Mouse (Mus musculus): ENCODE results near the gene Rpl3l. TPM values are rescaled to one million over a fixed set of nuclear protein-coding genes. Genes with fewer than 3 reads are reported as not detected.

The Rpl3l gene
- total RNA-seq, 1 experiment = 0.67 TPM

- Histone ChIP-seq H3K9ac (ENCODE audit: insufficient read depth, low read depth, low read length, poor library complexity, severe bottlenecking) (no peak overlapping the region), H3K4me3 (ENCODE audit: insufficient read depth in 1 of 2, low read depth in 1 of 2, low read length in 2 of 2, poor library complexity in 1 of 2, severe bottlenecking in 1 of 2) (no peak overlapping the region), H3K9me3 (ENCODE audit: control insufficient read depth, insufficient read depth, low read depth, low read length) (no peaks in the 10 kb centered on the region), H3K27ac (ENCODE audit: insufficient read depth, low read depth, low read length, poor library complexity, severe bottlenecking) (no peak overlapping the region), H3K36me3 (ENCODE audit: control insufficient read depth, insufficient read depth, low read length, poor library complexity, severe bottlenecking) (no peaks in the 10 kb centered on the region), H3K4me1 (ENCODE audit: control insufficient read depth in 2 of 2, insufficient read depth in 2 of 2, low read length in 2 of 2, poor library complexity in 1 of 2) (peaks cover 0 to 7% of the 10 kb centered on the region in 2 experiments; a peak in 1 of 4 replicates)
- TF ChIP-seq HCFC1 (IDR thresholded peaks at IDR 0.05; ENCODE audit: borderline replicate concordance, insufficient read depth, low read length) (no peak), ZNF384 (IDR thresholded peaks at IDR 0.05; ENCODE audit: low read depth, low read length) (no peak), MAFK (IDR thresholded peaks at IDR 0.05; ENCODE audit: insufficient read depth, low read depth, low read length) (no peak), CHD2 (IDR thresholded peaks at IDR 0.05; ENCODE audit: low read depth, low read length) (no peak), ZC3H11A (IDR thresholded peaks at IDR 0.05; ENCODE audit: borderline replicate concordance, low read depth, low read length) (no peak)
- no peak for DNase-seq (ENCODE audit: low read depth, low spot score)
- in situ Hi-C loops (cut with MboI; ENCODE audit: low sequenced_read_pairs in 2 of 2, unreplicated experiment in 2 of 2) = no loop called here
Measured at GRCm38 (mm10) chr17:24744381-24744780, 16.8 kb downstream of the Rpl3l start.

GRCm38 (mm10) chr17:24745526-24746497 is 18.2 kb downstream of the Rpl3l start:
- in situ Hi-C loops (cut with MboI; ENCODE audit: low sequenced_read_pairs in 2 of 2, unreplicated experiment in 2 of 2) = no loop called here
- Histone ChIP-seq H3K9me3 (ENCODE audit: control insufficient read depth, insufficient read depth, low read depth, low read length) (no peaks in the 10 kb centered on the region), H3K9ac (ENCODE audit: insufficient read depth, low read depth, low read length, poor library complexity, severe bottlenecking) (no peak overlapping the region), H3K4me3 (ENCODE audit: insufficient read depth in 1 of 2, low read depth in 1 of 2, low read length in 2 of 2, poor library complexity in 1 of 2, severe bottlenecking in 1 of 2) (no peak overlapping the region), H3K27ac (ENCODE audit: insufficient read depth, low read depth, low read length, poor library complexity, severe bottlenecking) (no peak overlapping the region), H3K4me1 (ENCODE audit: control insufficient read depth in 2 of 2, insufficient read depth in 2 of 2, low read length in 2 of 2, poor library complexity in 1 of 2) (peaks cover 0 to 5% of the 10 kb centered on the region in 2 experiments; a peak in 1 of 4 replicates), H3K36me3 (ENCODE audit: control insufficient read depth, insufficient read depth, low read length, poor library complexity, severe bottlenecking) (no peaks in the 10 kb centered on the region)
- peak; percentile 85 for DNase-seq (ENCODE audit: low read depth, low spot score)
- no peak for TF ChIP-seq MAFK (IDR thresholded peaks at IDR 0.05; ENCODE audit: insufficient read depth, low read depth, low read length)
- TF ChIP-seq ZC3H11A (IDR thresholded peaks at IDR 0.05; ENCODE audit: borderline replicate concordance, low read depth, low read length) = peak; percentile 84

- no peak overlapping the region for H3K27ac ChIP-seq (ENCODE audit: insufficient read depth, low read depth, low read length, poor library complexity, severe bottlenecking)
- TF ChIP-seq MAFK (IDR thresholded peaks at IDR 0.05; ENCODE audit: insufficient read depth, low read depth, low read length) (no peak), CHD2 (IDR thresholded peaks at IDR 0.05; ENCODE audit: low read depth, low read length) (no peak), ZNF384 (IDR thresholded peaks at IDR 0.05; ENCODE audit: low read depth, low read length) (no peak), ZC3H11A (IDR thresholded peaks at IDR 0.05; ENCODE audit: borderline replicate concordance, low read depth, low read length) (no peak), HCFC1 (IDR thresholded peaks at IDR 0.05; ENCODE audit: borderline replicate concordance, insufficient read depth, low read length) (no peak)
Measured at GRCm38 (mm10) chr17:24746986-24747385, 19.4 kb downstream of the Rpl3l start.

GRCm38 (mm10) chr17:24751528-24751927 is 23.9 kb downstream of the Rpl3l start:
- H3K27ac ChIP-seq (ENCODE audit: insufficient read depth, low read depth, low read length, poor library complexity, severe bottlenecking) = no peak overlapping the region
- H3K4me1 ChIP-seq (ENCODE audit: control insufficient read depth in 2 of 2, insufficient read depth in 2 of 2, low read length in 2 of 2, poor library complexity in 1 of 2) = peaks cover 2 to 14% of the 10 kb centered on the region in 2 experiments; a peak in 3 of 4 replicates
- H3K4me3 ChIP-seq (ENCODE audit: insufficient read depth in 1 of 2, low read depth in 1 of 2, low read length in 2 of 2, poor library complexity in 1 of 2, severe bottlenecking in 1 of 2) = no peak overlapping the region
- DNase-seq (ENCODE audit: low read depth, low spot score) = no peak
- no peak overlapping the region for H3K9ac ChIP-seq (ENCODE audit: insufficient read depth, low read depth, low read length, poor library complexity, severe bottlenecking)
- no peaks in the 10 kb centered on the region for H3K9me3 ChIP-seq (ENCODE audit: control insufficient read depth, insufficient read depth, low read depth, low read length)
- H3K36me3 ChIP-seq (ENCODE audit: control insufficient read depth, insufficient read depth, low read length, poor library complexity, severe bottlenecking) = no peaks in the 10 kb centered on the region
- in situ Hi-C loops (cut with MboI; ENCODE audit: low sequenced_read_pairs in 2 of 2, unreplicated experiment in 2 of 2) = no loop called here
- no peak for TF ChIP-seq MAFK (IDR thresholded peaks at IDR 0.05; ENCODE audit: insufficient read depth, low read depth, low read length)
- no peak for TF ChIP-seq HCFC1 (IDR thresholded peaks at IDR 0.05; ENCODE audit: borderline replicate concordance, insufficient read depth, low read length)
- no peak for TF ChIP-seq CHD2 (IDR thresholded peaks at IDR 0.05; ENCODE audit: low read depth, low read length)
- TF ChIP-seq ZNF384 (IDR thresholded peaks at IDR 0.05; ENCODE audit: low read depth, low read length) = no peak
- TF ChIP-seq ZC3H11A (IDR thresholded peaks at IDR 0.05; ENCODE audit: borderline replicate concordance, low read depth, low read length) = no peak

More at GRCm38 (mm10) chr17:24746986-24747385, 19.4 kb downstream of the Rpl3l start:
- no peaks in the 10 kb centered on the region for H3K9me3 ChIP-seq (ENCODE audit: control insufficient read depth, insufficient read depth, low read depth, low read length)
- peaks cover 0 to 5% of the 10 kb centered on the region in 2 experiments; a peak in 1 of 4 replicates for H3K4me1 ChIP-seq (ENCODE audit: control insufficient read depth in 2 of 2, insufficient read depth in 2 of 2, low read length in 2 of 2, poor library complexity in 1 of 2)
- no peak overlapping the region for H3K9ac ChIP-seq (ENCODE audit: insufficient read depth, low read depth, low read length, poor library complexity, severe bottlenecking)
- in situ Hi-C loops (cut with MboI; ENCODE audit: low sequenced_read_pairs in 2 of 2, unreplicated experiment in 2 of 2) = no loop called here
- H3K4me3 ChIP-seq (ENCODE audit: insufficient read depth in 1 of 2, low read depth in 1 of 2, low read length in 2 of 2, poor library complexity in 1 of 2, severe bottlenecking in 1 of 2) = no peak overlapping the region
- H3K36me3 ChIP-seq (ENCODE audit: control insufficient read depth, insufficient read depth, low read length, poor library complexity, severe bottlenecking) = no peaks in the 10 kb centered on the region
- DNase-seq (ENCODE audit: low read depth, low spot score) = no peak

Data from ES-E14 (cell line).